Mouse (Mus musculus) embryonic fibroblast, embryonic 13.5 days (primary cell): ENCODE results near the gene Gm815.

Experiments used
- CTCF ChIP-seq: IDR thresholded peaks from 2 replicates; pipeline ENCODE4 v1.5.1; 2011; ENCODE audit warnings: mild to moderate bottlenecking, control low read depth, low read length, moderate library complexity, borderline replicate concordance; ENCODE audit not compliant: insufficient read depth
- POLR2A ChIP-seq: IDR thresholded peaks from 2 replicates; pipeline ENCODE4 v1.6.1; 2011; ENCODE audit warnings: low read depth, mild to moderate bottlenecking, control low read depth, low read length, moderate library complexity

- TF ChIP-seq POLR2A: no peak
- no peak for TF ChIP-seq CTCF
These were observed 48.1 kb upstream of the Gm815 start for GRCm38 (mm10) chr19:26837626-26838025.
